Mouse (Mus musculus) retina, postnatal 7 days (tissue): ENCODE measurements around the gene Ceacam3.
"Not testable (repeated sequence)": the region's sequence is repeated elsewhere in the genome, so short reads cannot be mapped to it uniquely, and the experiment has no call there.

Experiments
- DNase-seq: peaks from one replicate; pipeline ENCODE4 v3.0.0-alpha.2; 2012; ENCODE audit warnings: low read depth, low spot score

Ceacam3 gene

GRCm38 (mm10) chr7:17149931-17150330 is at the start of gene Ceacam3:
Gene Ceacam3, plus strand, starts transcription at chr7:17150282.
- no peak for DNase-seq

GRCm38 (mm10) chr7:17101631-17102030 is 48.5 kb upstream of the Ceacam3 start:
- DNase-seq = not testable (repeated sequence)

- no peak for DNase-seq
Observed at GRCm38 (mm10) chr7:17135307-17135706, 14.8 kb upstream of the Ceacam3 start.

- DNase-seq = peak; percentile 16
Observed at GRCm38 (mm10) chr7:17155634-17156033, 5.6 kb downstream of the Ceacam3 start.

GRCm38 (mm10) chr7:17156885-17157677 is 7.0 kb downstream of the Ceacam3 start:
- no peak for DNase-seq

GRCm38 (mm10) chr7:17159011-17159410 is 8.9 kb downstream of the Ceacam3 start:
- DNase-seq = no peak

- no peak for DNase-seq
Observed at GRCm38 (mm10) chr7:17171827-17172226, 21.7 kb downstream of the Ceacam3 start.

- DNase-seq = no peak
Observed at GRCm38 (mm10) chr7:17203177-17203576, 53.1 kb downstream of the Ceacam3 start, which contains the start of gene Psg29. Gene Psg29, plus strand, starts transcription at chr7:17203477.

- no peak for DNase-seq
Observed at GRCm38 (mm10) chr7:17205530-17206184, 55.6 kb downstream of the Ceacam3 start.
